Comparison of ENCODE assay signal across 9 mouse cellular contexts in the genomic region with DNA sequence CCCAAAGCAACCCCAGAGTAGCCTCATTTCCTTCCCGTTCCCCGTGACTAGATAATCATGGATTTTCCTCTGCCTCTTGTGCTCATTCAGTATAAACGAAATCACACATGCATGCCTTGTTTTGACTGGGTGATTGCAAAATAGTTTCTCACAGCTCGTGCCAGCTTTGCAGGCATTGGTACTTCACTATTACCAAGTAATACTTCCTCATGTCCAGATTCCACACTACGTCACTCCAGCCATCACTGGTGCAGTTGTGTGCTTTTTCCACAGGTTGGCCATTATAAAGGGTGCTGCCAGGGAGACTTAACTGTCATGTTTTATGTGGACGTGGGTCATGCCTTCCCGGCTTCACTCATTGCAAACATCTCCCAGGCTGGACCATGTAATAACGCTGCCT.
"Had no signal": no experiment of that assay in that cellular context is flagged by ENCODE, and none has a peak within 500 bp of the region (broad histone marks: within the 10 kb centered on the region; RNA-seq: fewer than 3 reads in every experiment).

No protein-coding gene starts in this region.

- DNase-seq: kidney, adult 11 months; kidney, postnatal 25 days; layer of hippocampus, adult 9-11 months; liver; liver, postnatal 0 days; retina, postnatal 1 day; right cerebral cortex, postnatal 25 days; spleen, adult 18-20 months; thymus, postnatal 25 days had no signal
